Mouse (Mus musculus) liver (tissue): Measurements from ENCODE around the gene Fam193b.
A peak's percentile ranks its signal among the peaks of the same experiment; 100 is the strongest.
"Not testable (repeated sequence)": the region's sequence is repeated elsewhere in the genome, so short reads cannot be mapped to it uniquely, and the experiment has no call there.

Experiments used
- DNase-seq: peaks from one replicate; pipeline ENCODE4 v3.0.0-alpha.2; 2020; ENCODE audit warnings: mixed read lengths

Fam193b gene

DNA sequence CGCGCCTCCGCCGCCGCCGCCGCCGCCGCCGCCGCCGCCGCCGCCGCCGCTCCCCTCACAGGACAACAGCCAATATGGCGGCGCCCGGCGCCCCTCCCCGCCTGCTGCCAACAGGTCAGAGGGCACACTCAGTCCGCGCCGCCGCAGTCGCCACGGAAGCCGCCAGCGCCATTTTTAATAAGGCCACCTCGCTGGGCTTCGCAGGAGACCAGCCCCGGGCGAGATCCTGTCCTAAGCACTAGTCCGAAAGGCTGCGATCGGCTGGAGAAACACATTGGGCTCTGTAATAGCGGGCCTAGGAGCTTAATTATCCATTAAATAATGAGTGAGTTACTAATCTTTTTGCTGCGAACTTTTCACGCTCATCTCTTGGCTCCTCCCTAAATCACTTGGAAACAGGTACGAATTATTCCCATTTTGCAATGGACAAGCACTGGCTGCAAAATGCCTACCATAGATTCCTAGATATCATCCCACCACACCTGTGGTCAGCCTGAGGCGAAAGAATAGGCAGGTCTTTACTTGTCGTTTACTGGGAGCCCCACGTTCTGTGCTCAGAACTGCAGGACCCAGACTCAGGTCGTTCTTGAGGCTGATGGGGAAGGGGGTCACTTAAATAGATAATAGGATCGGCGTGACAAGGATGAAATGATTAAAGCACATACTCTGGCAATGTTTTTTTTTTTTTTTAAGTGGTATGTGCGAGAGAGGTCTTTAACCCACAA, at the start of gene Fam193b:
Fam193b (minus strand) TSS at position 94 of the 725 bp plus-strand sequence.
- peak; percentile 97 for DNase-seq

- DNase-seq = no peak
These were observed 49.4 kb upstream of the Fam193b start for GRCm38 (mm10) chr13:55620275-55620674.

- DNase-seq = no peak
These were observed 48.4 kb upstream of the Fam193b start for GRCm38 (mm10) chr13:55619328-55619727.

- DNase-seq = no peak
These were observed 42.6 kb upstream of the Fam193b start for GRCm38 (mm10) chr13:55613471-55613870.

- no peak for DNase-seq
These were observed 41.1 kb upstream of the Fam193b start for GRCm38 (mm10) chr13:55611996-55612395.

GRCm38 (mm10) chr13:55607624-55608006, 36.7 kb upstream of the Fam193b start:
- no peak for DNase-seq

DNA sequence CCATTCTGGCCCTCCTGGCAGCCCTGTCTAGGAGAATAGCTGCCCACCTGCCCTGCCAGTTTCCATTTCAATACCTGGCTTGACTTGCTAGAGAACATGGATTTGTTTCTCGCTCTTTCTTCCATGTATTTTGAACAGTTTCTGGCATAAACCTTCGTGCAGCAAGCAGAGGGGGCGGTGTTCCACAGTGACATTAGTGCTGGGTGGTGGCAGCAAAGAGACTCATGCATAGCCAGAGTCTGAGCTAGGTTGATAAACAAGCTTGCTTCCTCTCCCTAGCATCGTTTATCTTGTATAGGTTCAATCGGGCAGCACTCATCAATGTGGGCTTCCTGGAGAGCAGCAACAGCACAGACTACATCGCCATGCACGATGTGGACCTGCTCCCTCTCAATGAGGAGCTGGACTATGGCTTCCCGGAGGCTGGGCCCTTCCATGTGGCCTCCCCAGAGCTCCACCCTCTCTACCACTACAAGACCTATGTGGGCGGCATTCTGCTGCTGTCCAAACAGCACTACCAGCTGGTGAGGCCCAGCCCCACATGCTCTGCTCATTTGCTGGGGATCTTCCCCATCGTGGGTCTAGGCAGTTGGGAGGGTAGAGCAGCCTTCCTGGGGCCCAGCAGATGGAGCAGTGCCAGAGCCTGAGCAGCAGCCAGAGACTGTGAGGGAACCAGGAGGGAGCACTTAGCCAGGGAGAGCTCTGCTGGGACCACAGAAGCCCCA, 36.1 kb upstream of the Fam193b start:
- DNase-seq = no peak

- no peak for DNase-seq
These were observed 33.7 kb upstream of the Fam193b start for GRCm38 (mm10) chr13:55604606-55605005.

DNA sequence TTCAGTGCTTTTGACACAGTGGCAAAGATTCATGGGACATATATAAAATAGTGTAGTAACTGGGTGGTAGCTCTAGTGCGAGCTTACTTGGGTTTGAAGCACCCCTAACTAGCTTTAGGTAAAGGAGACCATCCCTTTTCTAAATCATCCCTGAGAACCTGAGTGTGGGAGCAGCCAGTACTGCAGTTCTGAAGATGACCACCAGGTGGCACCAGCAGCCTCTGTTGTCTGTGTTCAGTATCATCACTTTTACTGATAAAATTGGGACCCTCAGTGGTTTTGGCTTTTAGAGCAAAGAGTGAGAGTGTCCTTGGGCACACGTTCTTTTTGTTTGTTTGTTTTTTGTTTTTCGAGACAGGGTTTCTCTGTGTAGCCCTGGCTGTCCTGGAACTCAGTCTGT, 30.7 kb upstream of the Fam193b start:
- peak; percentile 84 for DNase-seq

DNA sequence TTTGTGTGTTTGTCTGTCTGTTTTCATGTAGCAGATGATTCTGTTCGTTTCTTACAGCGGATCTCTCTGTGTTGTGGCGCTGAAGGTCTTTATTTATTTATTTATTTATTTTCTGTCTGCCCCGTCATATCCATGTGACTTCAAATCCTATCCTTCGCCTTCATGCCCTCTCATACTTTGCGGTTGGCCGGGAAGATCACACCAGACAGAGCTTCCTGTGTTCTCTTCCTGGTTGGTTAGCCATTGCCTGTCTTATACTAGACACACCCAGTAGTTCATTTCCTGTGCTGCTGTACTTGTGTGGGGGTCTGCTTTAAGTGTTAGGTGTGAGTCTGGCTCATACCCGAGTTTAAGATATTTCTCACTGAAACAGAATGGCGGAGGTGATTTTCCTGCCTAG, 29.7 kb upstream of the Fam193b start:
- no peak for DNase-seq

GRCm38 (mm10) chr13:55599566-55600540, 28.9 kb upstream of the Fam193b start, which contains the start of gene B4galt7:
Gene B4galt7 (plus strand): TSS chr13:55599896.
- peak; percentile 91 for DNase-seq

GRCm38 (mm10) chr13:55596802-55597201, 25.9 kb upstream of the Fam193b start:
- DNase-seq = no peak

- no peak for DNase-seq
These were observed 24.5 kb upstream of the Fam193b start for GRCm38 (mm10) chr13:55595375-55595774.

DNA sequence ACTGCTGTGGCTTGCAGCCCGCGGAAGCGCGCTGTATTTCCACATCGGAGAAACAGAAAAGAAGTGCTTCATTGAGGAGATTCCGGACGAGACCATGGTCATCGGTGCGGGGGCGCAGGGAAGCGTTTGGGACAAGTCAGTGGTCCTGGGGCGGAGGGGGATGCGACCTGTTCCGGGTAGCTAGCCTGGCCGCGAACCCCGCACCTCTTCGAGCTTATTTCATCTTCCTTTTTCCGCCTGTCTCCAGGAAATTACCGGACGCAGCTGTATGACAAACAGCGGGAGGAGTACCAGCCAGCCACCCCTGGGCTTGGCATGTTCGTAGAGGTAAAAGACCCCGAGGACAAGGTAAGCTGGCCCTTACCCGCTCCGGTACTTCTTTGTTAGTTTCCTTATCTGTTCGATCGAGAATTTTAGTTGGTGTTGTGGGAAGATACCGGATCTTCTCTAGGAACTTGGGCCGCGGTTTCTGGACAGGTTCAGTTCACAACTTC, 22.4 kb upstream of the Fam193b start:
- DNase-seq = no peak

- peak; percentile 97 for DNase-seq
These were observed 21.8 kb upstream of the Fam193b start for GRCm38 (mm10) chr13:55592512-55593253.

GRCm38 (mm10) chr13:55591961-55592490, 21.1 kb upstream of the Fam193b start:
- DNase-seq = peak; percentile 44

- no peak for DNase-seq
These were observed 7.2 kb upstream of the Fam193b start for GRCm38 (mm10) chr13:55578086-55578485.

GRCm38 (mm10) chr13:55576872-55577271, 6.0 kb upstream of the Fam193b start:
- not testable (repeated sequence) for DNase-seq

- peak; percentile 18 for DNase-seq
These were observed 5.0 kb upstream of the Fam193b start for GRCm38 (mm10) chr13:55575932-55576331.

- no peak for DNase-seq
These were observed 3.4 kb upstream of the Fam193b start for GRCm38 (mm10) chr13:55574321-55574720.

DNA sequence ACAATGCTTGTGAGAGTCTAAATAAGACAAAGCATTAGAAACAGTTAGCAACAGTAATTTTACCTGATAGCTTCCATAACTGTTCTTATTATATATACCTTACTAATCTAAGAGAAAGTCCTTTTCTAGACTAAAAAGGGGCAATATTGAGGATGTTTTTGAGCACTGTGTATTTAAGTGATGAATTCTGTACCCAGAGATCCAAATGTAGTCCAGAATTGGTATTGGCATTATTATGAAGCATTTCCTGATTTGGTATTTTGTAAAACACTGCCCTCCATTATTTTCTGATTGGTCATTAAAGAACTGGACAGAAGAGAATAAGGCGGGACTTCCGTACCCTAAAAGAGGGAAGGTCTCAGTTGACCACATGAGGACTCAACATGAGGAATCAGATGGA, 2.5 kb upstream of the Fam193b start, which contains the start of gene Tmed9:
Tmed9 (plus strand) TSS at position 301 of the 400 bp plus-strand sequence.
- no peak for DNase-seq

DNA sequence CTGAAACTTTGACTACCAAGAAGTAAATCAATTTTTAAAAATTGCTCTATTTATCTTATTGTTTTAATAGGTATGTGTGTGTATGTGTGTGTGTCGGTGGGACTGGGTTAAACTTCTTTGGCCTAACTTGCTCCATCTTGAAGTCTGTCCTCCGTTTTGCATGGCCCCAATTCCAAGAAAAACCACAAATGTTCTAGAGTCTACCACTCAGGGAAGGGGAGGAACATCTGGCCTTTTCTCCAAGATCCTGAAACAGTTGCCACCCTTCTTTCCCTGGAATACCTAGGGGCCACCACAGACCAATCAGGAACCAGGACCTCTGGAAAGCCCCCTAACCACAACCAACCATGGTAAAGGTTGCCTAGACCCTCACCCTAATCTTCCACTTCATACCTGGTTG, 1.1 kb upstream of the Fam193b start:
- DNase-seq = no peak
